Mouse (Mus musculus) adrenal gland, postnatal 36 days (tissue): ENCODE measurements around the gene Slc38a2. TPM values are rescaled to one million over a fixed set of nuclear protein-coding genes. Genes with fewer than 3 reads are reported as not detected.

Source experiments
- DNase-seq, 2 experiments: peaks; one replicate each; pipeline ENCODE4 v3.0.0; 2021; ENCODE audit warnings: mixed read lengths in 1 of 2
- total RNA-seq, 2 experiments: library from RNA; stranded (reverse); gene quantifications; 2 replicates each; pipeline ENCODE4 v1.2.3; 2021

Slc38a2 gene
- total RNA-seq, 2 experiments from 2014 or later, result 195 to 216 TPM

DNA sequence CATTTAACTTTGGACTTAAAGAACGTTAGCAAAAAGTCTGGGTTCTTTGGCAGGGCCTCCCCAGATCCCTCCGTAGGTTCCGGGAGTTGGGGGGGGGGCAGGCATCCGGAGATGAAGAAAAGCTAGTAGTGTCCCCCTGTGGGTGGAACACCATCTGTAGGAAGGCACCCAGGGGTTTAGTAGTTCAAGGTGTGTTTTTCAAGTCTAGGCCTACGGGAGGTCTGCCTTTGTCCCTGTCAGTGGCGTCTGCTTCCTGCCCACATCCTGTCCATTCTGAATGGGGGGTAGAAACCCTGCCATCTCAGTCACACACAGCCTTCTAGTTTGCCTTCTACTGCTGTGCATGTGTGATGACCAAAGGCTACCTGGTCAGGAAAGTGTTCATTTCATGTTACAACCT lies 20.6 kb upstream of the Slc38a2 start:
- DNase-seq, result no peak

DNA sequence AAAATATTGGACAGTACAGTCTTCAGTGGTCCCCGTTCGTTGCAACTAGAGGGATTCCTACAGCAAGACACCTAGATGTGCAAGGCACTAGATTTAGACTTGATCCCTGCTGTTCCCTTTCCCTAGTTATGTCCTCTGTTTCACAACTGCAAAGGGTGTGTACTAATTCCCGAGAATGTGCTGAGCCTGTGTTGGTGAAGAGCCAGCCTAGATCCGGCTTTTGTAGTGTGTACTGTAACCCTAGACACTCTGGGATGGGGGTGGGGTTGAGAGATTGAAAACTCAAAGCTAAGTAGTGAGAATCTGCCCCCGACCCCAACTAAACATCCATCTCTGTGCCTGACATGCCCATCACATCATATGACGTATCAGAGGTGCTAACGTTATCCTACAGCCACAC lies 18.9 kb upstream of the Slc38a2 start:
- no peak for DNase-seq

DNA sequence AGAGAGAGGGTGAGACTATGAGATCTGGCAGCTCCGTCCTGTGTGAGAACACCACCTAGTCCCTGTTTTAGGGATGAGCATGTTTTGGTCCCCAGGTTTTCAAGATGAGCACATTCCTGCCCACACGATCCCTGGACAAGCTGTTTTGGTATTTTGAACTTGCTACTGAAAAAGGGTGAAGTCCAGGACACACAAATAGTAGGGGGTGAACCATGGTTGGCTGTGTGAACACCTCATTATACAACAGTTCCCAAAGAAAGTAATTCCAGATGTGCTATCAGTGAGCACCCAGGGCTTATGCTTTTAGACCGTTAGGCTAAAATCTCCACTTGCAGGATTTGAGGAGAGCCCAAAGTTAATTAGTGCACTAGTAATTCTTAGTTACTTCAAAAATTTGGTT lies 17.7 kb upstream of the Slc38a2 start:
- no peak for DNase-seq

DNA sequence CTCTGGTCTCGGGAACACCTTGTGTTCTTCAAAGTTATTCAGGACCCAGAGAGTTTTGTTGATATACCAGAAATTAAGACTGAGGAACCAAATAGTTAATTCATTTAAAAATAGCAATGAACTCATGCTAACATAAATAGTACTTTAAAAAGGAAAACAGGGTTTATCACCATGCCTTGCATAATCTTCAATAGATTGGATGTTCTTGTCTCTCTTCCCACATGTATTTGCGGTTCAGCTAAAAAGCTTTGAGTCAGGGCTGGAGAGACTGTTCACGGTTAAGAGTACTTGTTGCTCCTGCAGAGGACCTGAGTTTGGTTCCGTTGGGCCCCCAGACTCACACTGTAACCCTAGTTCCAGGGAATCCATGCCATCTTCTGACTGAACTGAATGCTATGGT lies 16.8 kb upstream of the Slc38a2 start:
- no peak for DNase-seq

DNA sequence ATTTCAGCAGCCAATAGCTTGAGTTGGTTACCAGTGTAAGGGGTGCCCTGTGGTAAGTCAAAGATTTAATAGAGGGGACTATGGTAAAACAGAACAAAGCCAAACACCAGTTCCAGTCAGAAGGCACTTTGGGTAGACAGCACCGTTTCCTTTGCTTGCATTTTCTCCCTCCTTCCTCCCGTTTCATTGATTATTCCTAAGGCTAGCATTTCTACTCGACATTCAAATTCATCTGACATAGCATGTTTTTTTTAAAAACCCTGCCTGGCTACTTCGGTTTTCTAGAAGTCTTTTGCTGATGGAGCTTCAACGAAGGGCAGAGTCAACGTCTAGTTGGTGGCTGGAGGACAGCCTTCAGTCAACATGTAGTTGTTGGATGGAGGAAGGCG lies 16.2 kb upstream of the Slc38a2 start:
- DNase-seq, result no peak

DNA sequence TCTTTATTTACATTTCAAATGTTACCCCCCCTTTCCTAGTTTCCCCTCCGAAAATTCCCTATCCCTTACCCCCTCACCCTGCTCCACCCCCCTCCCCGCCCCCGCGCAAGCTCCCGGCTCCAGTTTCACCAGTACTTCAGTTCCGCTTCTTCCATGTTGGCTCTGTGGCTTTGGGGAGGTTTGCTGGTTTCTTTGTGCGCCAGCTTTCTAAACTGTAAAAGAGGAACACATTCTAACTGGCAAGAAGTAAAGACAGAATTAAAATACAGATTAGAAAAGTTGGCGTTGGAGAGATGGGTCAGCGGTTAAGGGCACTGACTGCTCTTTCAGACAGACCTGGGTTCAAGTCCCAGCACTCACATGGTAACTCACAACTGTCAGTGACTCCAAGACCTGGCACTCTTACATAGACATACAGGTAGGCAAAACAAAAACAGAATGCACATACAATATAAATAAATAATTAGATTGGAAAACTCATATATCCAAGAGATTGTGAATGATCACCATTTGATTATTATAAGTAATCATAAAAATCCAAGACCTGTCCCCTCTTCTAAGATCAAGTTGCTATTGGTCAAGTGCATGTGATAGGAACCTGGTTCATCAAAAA lies 15.7 kb upstream of the Slc38a2 start:
- no peak for DNase-seq

DNA sequence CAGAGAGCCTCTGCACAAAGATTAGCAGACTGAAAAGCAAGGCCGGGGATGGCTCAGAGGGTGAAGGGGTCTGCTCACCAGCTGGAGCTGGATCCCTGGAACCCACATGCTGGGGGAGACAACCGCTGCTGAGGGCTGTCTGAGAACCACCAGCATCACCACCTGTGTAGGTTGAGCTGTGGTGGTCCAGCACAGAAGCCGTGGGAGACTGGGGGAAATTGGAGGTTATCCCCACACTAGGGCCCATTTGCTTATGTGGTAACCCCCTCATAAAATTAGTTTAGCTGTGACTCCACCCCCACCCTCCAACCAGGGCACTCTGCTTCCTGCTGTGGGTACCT lies 15.1 kb upstream of the Slc38a2 start:
- DNase-seq, result no peak

DNA sequence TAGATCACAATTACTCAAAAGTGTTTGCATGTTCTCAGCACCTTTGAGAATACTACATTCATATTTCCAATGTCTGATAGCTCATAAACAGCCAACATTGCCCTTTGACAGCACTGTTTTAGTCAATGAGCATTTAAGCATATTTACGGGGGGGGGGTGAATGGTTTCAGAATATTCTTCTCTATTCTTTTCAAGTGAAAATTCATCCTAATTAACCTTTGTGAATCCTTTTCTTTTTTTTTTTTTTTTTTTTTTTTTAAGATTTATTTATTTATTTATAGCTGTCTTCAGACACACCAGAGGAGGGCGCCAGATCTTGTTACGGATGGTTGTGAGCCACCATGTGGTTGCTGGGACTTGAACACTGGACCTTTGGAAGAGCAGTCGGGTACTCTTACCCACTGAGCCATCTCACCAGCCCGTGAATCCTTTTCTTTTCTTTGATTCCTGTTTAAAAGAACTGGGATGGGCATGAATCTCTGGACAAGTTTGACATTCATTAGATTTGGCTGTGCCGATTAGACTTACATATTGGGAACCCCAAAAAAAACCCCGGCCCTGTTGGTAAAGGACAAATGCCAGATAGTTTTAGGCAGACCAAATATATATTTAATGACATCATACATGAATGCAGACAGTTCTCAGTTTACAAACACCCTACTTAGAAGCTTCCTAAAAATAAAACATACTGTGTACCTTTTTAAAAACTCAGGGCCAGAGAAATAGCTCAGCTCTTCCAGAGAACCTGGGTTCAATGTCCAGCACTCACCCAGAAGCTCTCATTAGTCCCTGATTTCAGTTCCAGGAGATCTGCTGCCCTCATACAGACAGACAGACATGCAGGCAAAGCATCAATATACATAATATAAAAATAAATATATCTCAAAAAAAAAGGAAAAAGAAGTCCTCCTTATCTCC lies 14.5 kb upstream of the Slc38a2 start:
- DNase-seq, result no peak

DNA sequence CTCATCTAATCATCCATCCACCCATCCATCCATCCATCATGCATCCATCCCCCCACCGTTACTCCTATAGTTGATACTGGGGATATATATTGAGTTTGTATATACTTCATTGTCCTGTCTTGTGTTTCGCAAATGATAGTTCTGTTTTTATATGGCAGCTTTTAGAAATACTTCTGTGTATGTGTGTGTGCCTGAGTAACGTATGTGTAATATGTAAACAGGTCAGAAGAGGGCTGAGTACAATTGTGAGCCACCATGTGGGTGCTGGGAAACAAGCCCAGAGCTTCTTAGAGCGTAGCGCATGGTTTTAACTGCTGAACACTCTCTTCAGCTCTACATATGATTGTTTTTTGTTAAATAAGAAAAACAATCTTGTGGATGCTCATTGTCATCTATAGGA lies 12.8 kb upstream of the Slc38a2 start:
- DNase-seq, result no peak

DNA sequence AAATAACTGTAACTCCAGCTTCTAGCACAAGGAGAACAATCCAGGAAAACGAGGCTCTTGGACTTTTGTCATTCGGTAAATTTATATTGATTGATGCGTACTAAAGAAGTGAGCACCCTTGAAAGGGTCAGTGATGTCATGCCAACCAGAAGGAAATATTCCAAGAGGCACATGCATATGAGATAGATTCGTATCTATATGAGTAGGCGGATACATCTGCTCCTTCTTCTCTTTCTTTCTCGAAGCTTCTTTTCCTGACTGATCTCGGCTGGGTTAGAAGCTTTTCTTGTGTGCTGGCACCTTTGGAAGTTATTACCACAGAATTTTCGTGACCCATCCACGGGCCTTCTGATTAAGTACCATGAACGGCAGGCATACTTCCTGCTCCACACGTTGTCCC lies 12.1 kb upstream of the Slc38a2 start:
- DNase-seq, result no peak

DNA sequence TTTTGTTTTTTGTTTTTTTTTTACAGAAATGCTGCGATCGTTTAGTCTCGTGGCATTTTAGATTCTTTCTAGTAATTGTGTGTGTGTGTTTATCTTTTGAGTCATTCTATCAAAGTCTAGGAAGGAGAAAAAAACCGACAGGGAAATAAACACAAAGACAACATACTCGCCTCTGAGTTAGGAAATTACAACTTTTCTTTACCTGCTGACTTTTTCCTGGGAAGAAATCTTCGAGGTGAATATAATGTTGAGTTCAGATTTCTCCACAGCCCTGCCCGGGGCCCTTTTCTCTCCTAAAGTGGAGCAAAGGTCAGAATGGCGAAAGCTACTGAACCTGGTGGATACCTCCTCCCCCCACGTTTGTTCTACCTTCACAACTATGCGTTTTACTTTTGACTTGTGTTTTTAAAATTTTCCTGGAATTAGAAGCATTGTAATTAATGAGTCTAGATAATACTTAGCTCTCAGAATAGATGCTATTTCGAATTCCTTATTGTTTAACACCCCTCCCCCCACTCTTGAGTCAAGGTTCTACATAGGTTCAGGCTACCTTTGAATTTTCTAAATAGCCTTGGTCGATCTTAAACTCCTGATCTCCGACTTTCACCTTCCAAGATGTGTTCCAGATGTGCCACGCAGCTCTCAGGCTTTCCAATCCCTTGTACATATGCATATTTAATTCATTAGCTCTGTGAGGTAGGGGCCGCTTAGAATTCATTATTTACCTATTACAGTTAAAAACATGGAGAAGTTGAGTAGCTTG lies 11.0 kb upstream of the Slc38a2 start:
- no peak for DNase-seq

DNA sequence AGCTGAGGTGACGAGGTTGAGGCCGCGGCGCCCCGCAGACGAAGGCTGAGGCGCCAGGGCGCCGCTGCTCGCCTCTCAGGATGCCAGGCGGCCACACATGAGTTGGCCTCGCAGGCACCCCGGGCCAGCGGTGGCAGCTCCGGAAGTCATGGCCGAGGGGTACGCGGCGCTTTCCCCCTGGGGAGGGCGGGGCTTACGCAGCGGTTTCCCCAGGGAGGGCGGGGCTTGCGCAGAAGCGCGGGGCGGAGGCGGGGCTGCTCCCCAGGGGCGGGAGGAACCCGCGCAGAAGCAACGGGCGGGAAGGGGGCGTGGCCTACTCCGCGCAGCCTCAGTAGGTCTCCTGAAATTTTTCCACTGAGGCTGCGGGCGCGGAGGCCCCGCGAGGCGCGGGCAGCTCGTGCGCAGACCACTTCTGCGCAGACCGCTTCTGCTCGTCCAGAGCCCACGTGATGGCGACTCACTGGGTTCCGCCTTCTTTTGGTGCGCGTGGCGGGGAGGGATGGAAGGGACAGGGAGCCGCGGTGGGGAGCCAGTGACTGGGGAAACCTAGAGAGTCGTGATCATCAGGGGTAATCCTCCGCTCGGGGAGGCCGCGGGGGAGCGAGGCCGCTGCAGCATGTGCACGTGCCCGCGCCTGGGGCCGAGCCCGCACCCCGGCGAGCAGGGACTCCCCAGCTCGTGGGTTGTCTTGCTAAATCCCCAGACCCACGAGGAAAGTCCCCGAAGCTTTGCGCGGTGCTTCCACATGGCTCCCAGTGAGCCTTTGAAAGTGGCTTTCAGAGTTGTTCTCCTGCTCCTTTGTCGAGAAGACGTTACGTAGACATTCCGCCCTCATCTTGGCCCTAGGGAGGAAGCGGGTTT lies 10.2 kb upstream of the Slc38a2 start:
- peak; percentile 98 to 100 for DNase-seq

DNA sequence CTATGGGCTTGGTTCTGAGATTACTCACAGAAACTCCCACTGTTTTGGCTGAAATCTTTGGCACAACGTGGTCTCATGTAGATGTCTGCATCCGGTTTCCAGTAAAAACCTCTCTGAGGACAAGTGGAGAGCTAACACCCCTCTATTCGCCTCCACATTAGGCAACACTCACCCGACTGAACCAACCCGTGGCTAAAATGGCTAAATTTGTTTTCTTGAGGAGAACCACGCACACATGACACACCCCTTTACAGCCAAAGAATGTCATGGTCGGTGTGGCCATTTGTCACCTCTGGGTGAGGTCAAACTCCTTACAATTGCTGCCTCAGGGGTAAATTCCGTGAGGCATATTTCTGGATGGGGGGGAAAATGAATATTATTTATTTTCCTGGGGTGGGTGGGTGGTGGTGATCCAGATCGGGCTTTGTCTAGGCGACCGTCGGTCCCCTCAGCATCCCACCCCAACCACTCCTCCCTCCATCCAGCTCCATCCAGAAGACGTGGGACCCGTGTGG lies 9.5 kb upstream of the Slc38a2 start:
- DNase-seq, result peak; percentile 22 to 45

DNA sequence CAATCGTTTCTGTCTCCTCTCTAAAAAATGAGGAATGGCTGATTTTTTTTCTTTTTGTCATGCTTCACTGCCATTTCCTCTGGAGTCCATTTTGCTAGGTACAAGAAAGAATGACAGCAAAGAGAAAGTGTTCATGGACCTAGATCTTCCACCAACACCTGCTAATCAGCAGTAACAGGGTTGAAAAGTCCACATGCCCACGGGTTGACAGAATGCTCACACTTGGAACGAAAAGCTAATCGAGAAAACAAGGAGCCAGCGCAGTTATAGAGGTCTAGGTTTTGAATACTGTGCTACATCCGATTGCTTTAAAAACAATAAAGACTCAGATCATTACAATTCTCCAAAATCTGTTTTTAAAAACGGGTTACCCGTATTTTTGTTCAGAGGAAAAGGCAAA lies 8.9 kb upstream of the Slc38a2 start:
- DNase-seq, result no peak

DNA sequence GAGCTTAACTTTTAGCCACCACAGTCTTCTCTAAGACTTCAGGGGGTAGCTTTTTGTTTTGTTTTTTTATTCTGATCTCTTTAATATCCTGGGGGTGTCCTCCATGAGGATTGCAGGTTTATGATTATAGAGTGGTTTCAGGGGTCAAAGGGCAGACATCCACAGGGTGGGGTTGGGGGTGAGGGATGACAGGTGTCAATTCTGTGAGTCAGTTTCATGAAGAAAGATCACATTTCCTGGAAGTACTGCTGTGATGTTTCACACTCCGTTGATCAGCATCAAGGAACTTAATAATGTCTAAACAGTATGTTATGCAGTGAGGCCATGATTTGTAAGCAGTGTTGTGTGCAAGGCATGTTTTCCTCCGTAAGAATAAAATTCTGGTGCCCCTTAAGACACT lies 8.4 kb upstream of the Slc38a2 start:
- no peak for DNase-seq

DNA sequence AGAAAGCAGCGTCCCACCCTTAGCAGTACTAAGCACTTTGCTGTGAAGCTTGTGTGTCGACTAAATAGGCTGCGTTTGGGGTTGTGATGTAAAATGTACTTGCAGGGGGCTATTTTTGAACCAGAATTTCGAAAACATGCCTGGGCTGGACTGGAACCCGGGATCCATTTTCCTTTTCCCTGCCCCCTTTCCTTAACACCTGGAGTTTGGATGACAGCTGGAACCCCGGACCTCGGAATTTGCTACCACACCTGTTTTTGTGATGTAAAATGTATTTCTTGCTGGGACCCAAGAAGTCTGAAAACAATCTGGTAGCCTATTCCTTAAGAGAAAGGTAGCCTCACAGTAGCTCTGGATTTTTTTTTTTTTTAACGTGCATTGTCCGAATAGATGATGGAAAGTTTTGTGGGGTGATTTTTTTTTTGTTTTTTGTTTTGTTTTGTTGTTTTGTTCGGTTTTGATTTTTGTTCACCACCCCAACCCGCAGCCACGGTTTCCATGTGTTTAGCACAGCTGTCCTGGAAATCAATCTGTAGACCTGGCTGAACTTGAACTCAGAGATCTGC lies 3.0 kb upstream of the Slc38a2 start:
- DNase-seq, result no peak

DNA sequence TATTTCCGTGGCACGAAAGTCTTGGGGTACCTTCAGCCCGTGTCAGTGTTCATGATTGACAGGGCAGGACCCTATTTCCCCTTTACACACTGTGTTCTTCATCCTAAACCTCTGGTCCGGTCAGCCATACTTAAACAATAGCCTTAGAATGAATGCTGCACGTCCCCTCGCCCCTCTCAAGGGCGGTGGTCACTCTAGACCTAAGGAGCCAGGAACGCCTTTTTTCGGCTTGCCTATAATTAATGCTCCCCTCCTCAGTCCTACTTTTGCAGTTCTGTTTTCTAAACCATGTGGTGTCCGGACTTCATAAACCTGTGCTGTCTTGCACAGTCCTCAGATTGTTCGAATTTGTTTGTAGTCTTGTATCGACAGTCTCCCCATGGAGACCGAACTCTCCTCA lies 1.2 kb upstream of the Slc38a2 start:
- DNase-seq, result no peak

DNA sequence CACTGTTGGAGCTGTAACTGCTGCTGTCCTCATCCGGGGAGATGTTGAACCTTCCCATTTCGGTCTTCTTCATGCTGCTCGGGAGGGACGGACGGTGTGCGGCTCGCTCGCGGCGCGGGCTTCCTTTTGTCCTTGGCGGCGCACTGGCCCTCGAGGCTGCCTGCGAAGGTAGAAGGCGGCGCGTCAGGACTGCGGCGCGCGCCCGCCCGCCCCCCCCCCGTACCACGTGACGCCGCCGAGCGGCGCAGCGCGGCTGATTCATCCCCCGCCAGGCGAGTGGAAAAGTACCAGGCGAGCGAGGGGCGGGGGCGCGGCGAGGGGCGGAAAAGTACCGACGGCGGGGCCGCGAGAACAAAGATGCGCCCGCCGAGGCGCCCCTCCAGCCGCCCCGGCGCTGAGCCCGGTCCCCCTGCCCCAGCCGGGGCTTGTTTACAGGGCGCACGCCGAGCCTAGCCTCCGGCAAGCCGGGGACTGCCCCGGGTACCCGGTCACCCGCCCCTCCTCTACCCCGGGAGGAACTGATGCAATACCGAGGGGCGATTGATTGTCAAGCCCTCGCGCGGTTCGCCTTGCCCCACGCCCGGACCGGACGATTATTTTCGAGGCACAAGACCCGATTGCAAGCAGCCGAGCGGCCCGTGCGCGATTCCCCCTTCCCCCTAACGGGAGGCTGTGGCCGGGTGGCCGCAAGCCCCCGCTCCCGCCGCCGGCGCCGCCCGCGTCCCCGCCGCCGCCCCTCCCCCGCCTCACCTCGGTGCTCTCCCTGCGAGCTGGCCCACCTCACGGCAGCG lies 677 bp downstream of the Slc38a2 start:
- peak; percentile 89 to 92 for DNase-seq

DNA sequence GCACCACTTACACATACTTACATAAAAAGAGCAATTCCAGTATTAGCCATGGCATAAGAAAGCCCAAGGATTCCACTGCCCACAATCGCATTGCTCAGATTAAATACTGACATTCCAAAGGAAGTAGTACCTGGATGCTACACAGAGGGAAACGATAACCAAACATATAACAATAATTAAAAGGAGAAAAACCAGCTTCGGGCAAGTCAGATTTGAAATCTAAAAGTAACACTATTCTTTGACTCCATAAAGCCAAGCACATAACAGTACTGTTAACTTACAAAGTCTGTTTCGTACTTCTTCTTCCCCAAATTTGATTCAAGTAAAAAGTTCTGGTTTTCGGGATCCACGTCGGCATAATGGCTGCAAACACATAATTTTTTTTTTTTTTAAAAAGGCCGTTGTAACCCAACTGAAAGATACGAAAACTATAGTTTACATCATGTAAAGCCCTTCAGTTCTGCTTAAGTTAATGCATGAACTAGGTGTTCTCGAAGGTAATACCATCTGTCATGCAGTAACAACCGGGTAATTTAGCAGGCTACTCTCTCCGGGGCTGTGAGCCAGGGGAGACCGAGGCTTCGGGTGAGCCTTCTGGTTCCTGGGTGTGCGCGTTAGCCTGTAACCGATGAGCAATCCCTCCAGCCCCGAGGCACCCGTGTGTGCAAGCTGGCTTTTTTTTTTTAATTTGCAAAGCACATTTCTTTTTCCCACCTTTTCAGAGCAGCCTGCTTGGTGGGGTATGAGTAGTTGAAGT lies 1.5 kb downstream of the Slc38a2 start:
- peak in 1 of 2 experiments; percentile 30 for DNase-seq
